Mouse (Mus musculus): Measurements from ENCODE around the gene F2r. TPM values are rescaled to one million over a fixed set of nuclear protein-coding genes. Genes with fewer than 3 reads are reported as not detected.

Gene F2r
- 66.2 TPM for polyA plus RNA-seq (2014; fragmentation: Illumina TruSeq; extraction: RNeasy Lipid Tissue Mini Kit (QIAGEN cat#74804); ENCODE audit: low read depth, low replicate concordance)

DNA sequence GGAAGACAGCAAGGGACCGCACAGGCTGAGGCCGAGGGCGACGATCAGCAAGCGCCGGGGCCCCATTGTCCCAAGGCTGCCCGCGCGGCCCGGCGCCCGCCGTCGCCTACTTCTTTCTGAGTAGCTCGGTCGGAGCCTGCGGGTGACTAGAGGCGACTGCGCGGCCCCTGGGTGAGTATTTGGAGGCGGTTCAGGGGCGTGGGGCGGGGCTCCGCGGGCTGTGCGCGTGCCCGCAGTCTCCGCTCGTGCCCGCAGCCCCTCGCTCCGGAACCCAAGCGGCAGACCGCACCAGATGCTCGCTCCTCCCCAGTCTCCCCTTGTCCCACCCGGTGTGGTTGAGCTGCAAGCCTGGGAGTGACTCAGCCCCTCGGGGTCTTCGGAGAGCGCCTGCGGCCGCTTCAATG, at the start of gene F2r:
Gene F2r, minus strand, starts transcription at position 179 of the 404 bp plus-strand sequence.

Other genes with a start within 250 kb of the F2r start
- gene Aggf1, start 243.1 kb downstream of the F2r start, polyA plus RNA-seq (2014; fragmentation: Illumina TruSeq; extraction: RNeasy Lipid Tissue Mini Kit (QIAGEN cat#74804); ENCODE audit: low read depth, low replicate concordance): 33.7 TPM
- gene Crhbp, start 173.6 kb downstream of the F2r start, polyA plus RNA-seq (2014; fragmentation: Illumina TruSeq; extraction: RNeasy Lipid Tissue Mini Kit (QIAGEN cat#74804); ENCODE audit: low read depth, low replicate concordance): not detected
- 2.4 TPM for gene S100z, start 139.8 kb downstream of the F2r start, polyA plus RNA-seq (2014; fragmentation: Illumina TruSeq; extraction: RNeasy Lipid Tissue Mini Kit (QIAGEN cat#74804); ENCODE audit: low read depth, low replicate concordance)
- gene F2rl1, start 93.3 kb downstream of the F2r start, polyA plus RNA-seq (2014; fragmentation: Illumina TruSeq; extraction: RNeasy Lipid Tissue Mini Kit (QIAGEN cat#74804); ENCODE audit: low read depth, low replicate concordance): 59.9 TPM
- 0.16 TPM for gene F2rl2, start 78.4 kb upstream of the F2r start, polyA plus RNA-seq (2014; fragmentation: Illumina TruSeq; extraction: RNeasy Lipid Tissue Mini Kit (QIAGEN cat#74804); ENCODE audit: low read depth, low replicate concordance)